Mouse (Mus musculus): ENCODE results near the gene Angptl1. TPM values are rescaled to one million over a fixed set of nuclear protein-coding genes. Genes with fewer than 3 reads are reported as not detected.
A peak's percentile ranks its signal among the peaks of the same experiment; 100 is the strongest.

Angptl1 gene
- polyA plus RNA-seq, 2 experiments = 0.07 TPM; not detected in 1

DNA sequence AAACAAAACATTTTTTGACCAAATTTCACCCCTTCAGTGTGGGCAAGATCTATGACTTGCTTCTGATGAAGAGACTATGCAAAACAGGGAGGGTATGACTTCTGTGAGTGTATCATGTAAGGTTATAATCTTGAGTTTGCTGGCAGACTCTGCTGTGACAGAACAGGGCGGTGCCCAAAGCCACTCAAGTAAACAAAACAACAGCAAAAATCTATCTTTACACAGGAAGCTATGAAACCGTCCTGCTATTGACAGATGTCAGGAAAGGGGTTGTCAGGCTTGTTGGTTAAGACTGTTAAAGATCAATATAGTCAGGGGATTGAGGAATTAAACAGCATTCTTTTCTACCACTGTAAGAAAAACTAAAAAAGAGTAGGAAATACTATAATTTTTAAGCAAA lies 67.3 kb downstream of the Angptl1 start:
- H3K4me2 ChIP-seq (ENCODE audit: low read depth) = no peak overlapping the region
- TF ChIP-seq CTCF (IDR thresholded peaks at IDR 0.05; ENCODE audit: low read depth) (no peak), EP300 (IDR thresholded peaks at IDR 0.05; ENCODE audit: low read depth) (no peak)
- H3K36me3 ChIP-seq (replicated peaks; ENCODE audit: control insufficient read depth, insufficient read depth, low read depth) = no peaks in the 10 kb centered on the region
- H3K9ac ChIP-seq (replicated peaks) = no peak overlapping the region
- DNase-seq (ENCODE audit: low read depth in 3 of 3, low spot score in 3 of 3) (no peak), ATAC-seq (ENCODE audit: insufficient read depth) (no peak)
- H3K9me3 ChIP-seq (ENCODE audit: control insufficient read depth, low read length) = no peaks in the 10 kb centered on the region
- H3K4me3 ChIP-seq (ENCODE audit: insufficient read depth in 1 of 2, low read depth in 2 of 2, low read length in 2 of 2) = no peak overlapping the region
- no peak overlapping the region for H3K27ac ChIP-seq
- WGBS (ENCODE audit: insufficient replicate concordance) = 53% methylated on average over 2 of the region's 2 CpGs
- no peaks in the 10 kb centered on the region for H3K27me3 ChIP-seq (ENCODE audit: control insufficient read depth, insufficient read depth, low read length)
- H3K4me1 ChIP-seq (replicated peaks; ENCODE audit: control insufficient read depth in 2 of 2, insufficient read depth in 2 of 2, low read length in 1 of 2) = no peaks in the 10 kb centered on the region

DNA sequence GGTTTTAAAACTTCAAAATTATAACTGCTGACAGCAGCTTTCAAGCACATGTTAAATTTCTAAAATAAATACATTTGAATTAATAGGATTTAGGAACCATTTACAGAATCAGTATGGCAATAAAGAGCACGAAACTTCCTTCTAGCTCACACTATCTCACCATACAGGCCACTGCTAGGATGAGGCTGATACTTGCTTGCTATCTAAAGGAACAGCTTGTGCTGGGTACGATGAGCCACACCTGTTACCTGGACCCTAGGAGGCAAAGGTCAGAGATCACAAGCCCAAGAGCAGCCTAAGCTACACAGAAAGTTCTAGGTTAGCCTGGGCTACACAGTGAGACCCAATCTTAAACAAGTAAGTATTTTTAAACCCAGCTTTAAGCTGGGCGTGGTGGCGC lies 70.9 kb downstream of the Angptl1 start:
- H3K4me3 ChIP-seq (ENCODE audit: insufficient read depth in 1 of 2, low read depth in 2 of 2, low read length in 2 of 2) = no peak overlapping the region
- H3K9ac ChIP-seq (replicated peaks) = no peak overlapping the region
- 56% methylated on average over 4 of the region's 4 CpGs for WGBS (ENCODE audit: insufficient replicate concordance)
- no peak overlapping the region for H3K27ac ChIP-seq
- no peak overlapping the region for H3K4me2 ChIP-seq (ENCODE audit: low read depth)
- DNase-seq (ENCODE audit: low read depth in 3 of 3, low spot score in 3 of 3) = no peak
- 0 out of 2 replicates have a peak, but pooled peaks have one; percentile 27 for TF ChIP-seq EP300 (IDR thresholded peaks at IDR 0.05; ENCODE audit: low read depth)
- no peak for TF ChIP-seq CTCF (IDR thresholded peaks at IDR 0.05; ENCODE audit: low read depth)
- ATAC-seq (ENCODE audit: insufficient read depth) = peak; percentile 70
- H3K36me3 ChIP-seq (replicated peaks; ENCODE audit: control insufficient read depth, insufficient read depth, low read depth) = no peaks in the 10 kb centered on the region
- H3K9me3 ChIP-seq (ENCODE audit: control insufficient read depth, low read length) = no peaks in the 10 kb centered on the region
- no peaks in the 10 kb centered on the region for H3K4me1 ChIP-seq (replicated peaks; ENCODE audit: control insufficient read depth in 2 of 2, insufficient read depth in 2 of 2, low read length in 1 of 2)
- no peaks in the 10 kb centered on the region for H3K27me3 ChIP-seq (ENCODE audit: control insufficient read depth, insufficient read depth, low read length)

DNA sequence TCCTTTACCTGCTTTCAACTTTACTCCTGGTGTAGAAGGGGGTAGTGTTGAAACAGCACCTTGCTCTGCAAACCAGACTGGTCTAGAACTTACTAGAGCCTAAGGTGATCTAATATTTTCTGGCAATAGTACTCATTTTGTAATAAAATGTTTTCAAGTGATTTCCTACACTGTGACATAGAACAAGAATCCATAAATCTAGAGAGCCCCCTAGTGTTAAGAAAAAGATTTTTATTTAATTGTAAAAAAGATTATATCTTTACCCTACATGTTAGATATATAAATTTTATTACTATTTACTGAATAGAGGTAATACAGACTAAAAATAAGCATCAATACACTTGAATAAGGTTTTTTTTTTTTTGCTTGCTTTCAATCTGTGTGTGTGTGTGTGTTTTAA lies 71.5 kb downstream of the Angptl1 start:
- Histone ChIP-seq H3K36me3 (replicated peaks; ENCODE audit: control insufficient read depth, insufficient read depth, low read depth) (no peaks in the 10 kb centered on the region), H3K27ac (no peak overlapping the region), H3K9ac (replicated peaks) (no peak overlapping the region), H3K4me1 (replicated peaks; ENCODE audit: control insufficient read depth in 2 of 2, insufficient read depth in 2 of 2, low read length in 1 of 2) (no peaks in the 10 kb centered on the region), H3K27me3 (ENCODE audit: control insufficient read depth, insufficient read depth, low read length) (no peaks in the 10 kb centered on the region), H3K9me3 (ENCODE audit: control insufficient read depth, low read length) (no peaks in the 10 kb centered on the region), H3K4me2 (ENCODE audit: low read depth) (no peak overlapping the region), H3K4me3 (ENCODE audit: insufficient read depth in 1 of 2, low read depth in 2 of 2, low read length in 2 of 2) (no peak overlapping the region)
- DNase-seq (ENCODE audit: low read depth in 3 of 3, low spot score in 3 of 3) (no peak), ATAC-seq (ENCODE audit: insufficient read depth) (no peak)
- TF ChIP-seq CTCF (IDR thresholded peaks at IDR 0.05; ENCODE audit: low read depth) (no peak; the same call in 1 of the 2 replicates), EP300 (IDR thresholded peaks at IDR 0.05; ENCODE audit: low read depth) (no peak)

Other genes with a start within 250 kb of the Angptl1 start
- gene Tor3a, start 164.2 kb upstream of the Angptl1 start, polyA plus RNA-seq (2012; rRNA removed) = 1.7 and 2.2 TPM in 2 replicates
- 3.0 and 3.4 TPM in 2 replicates for gene Tor3a, start 164.2 kb upstream of the Angptl1 start, polyA plus RNA-seq (2014; fragmentation: Nextera tagmentation; extraction: Ambion mirVana)
- gene Fam20b, start 119.5 kb upstream of the Angptl1 start, polyA plus RNA-seq (2012; rRNA removed) = 5.2 and 7.5 TPM in 2 replicates
- 9.9 and 11.1 TPM in 2 replicates for gene Fam20b, start 119.5 kb upstream of the Angptl1 start, polyA plus RNA-seq (2014; fragmentation: Nextera tagmentation; extraction: Ambion mirVana)
- 1.8 and 3.2 TPM in 2 replicates for gene Ralgps2, start 101.1 kb downstream of the Angptl1 start, polyA plus RNA-seq (2012; rRNA removed)
- gene Ralgps2, start 101.1 kb downstream of the Angptl1 start, polyA plus RNA-seq (2014; fragmentation: Nextera tagmentation; extraction: Ambion mirVana) = 12.8 and 13.5 TPM in 2 replicates

Data from liver, embryonic 14.5 days (tissue).